In the genomic region with DNA sequence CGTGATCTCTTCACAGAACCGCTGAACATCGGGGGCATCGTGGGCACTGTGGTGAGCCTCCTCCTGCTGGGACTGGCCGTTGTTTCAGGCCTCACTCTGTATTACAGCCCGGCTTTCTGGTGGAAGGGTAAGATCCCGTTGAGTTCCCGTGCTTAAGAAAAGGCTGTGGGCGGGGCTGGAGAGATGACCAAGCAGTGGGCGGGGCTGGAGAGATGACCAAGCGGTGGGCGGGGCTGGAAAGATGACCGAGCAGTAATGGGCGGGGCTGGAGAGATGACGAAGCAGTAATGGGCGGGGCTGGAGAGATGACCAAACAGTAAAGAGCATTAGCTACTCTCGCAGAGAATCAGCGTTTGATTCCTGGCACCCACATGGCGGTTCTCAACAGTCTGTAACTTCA, we compare ENCODE assay signal across 8 mouse cellular contexts. TPM values are rescaled to one million over a fixed set of nuclear protein-coding genes. Genes with fewer than 3 reads are reported as not detected.
DNase-seq lines count a peak whose midpoint lies in the region; ATAC-seq and TF ChIP-seq lines count a peak whose summit lies in the region.

No protein-coding gene starts in this region.

- no peak for TF ChIP-seq EP300 in heart, adult 2 months (IDR thresholded peaks at IDR 0.05; ENCODE audit: insufficient read depth, low read depth, low read length)

- no peaks in the 10 kb centered on the region for H3K9me3 ChIP-seq in intestine, embryonic 16.5 days (ENCODE audit: control insufficient read depth, low read length)
- H3K9me3 ChIP-seq in liver, embryonic 11.5 days (ENCODE audit: control insufficient read depth, low read length), result no peaks in the 10 kb centered on the region
- no peaks in the 10 kb centered on the region for H3K9me3 ChIP-seq in midbrain, embryonic 16.5 days (replicated peaks; ENCODE audit: control insufficient read depth, low read length, poor library complexity, severe bottlenecking)

- H3K4me2 ChIP-seq in intestine, embryonic 16.5 days (ENCODE audit: low read depth, low read length), result no peak overlapping the region
- peak overlapping the region; percentile 41; the same call in 1 of the 2 replicates for H3K4me2 ChIP-seq in liver, embryonic 11.5 days
- H3K4me2 ChIP-seq in midbrain, embryonic 16.5 days (ENCODE audit: low read length), result peak overlapping the region; percentile 12

- intact Hi-C loops in heart, adult 2 months (cut with DNase I), result no loop called here
- intact Hi-C loops in gastrocnemius, adult 2 months (cut with DNase I), result no loop called here

- no peaks in the 10 kb centered on the region for H3K4me1 ChIP-seq in heart, adult 2 months (ENCODE audit: control insufficient read depth, insufficient read depth, low read length)
- H3K4me1 ChIP-seq in intestine, embryonic 16.5 days (ENCODE audit: control insufficient read depth, insufficient read depth, low read length), result no peaks in the 10 kb centered on the region
- no peaks in the 10 kb centered on the region for H3K4me1 ChIP-seq in liver, embryonic 11.5 days (replicated peaks; ENCODE audit: control insufficient read depth, insufficient read depth, low read length)
- H3K4me1 ChIP-seq in midbrain, embryonic 16.5 days (ENCODE audit: control insufficient read depth, insufficient read depth, low read length), result no peaks in the 10 kb centered on the region

- no peaks in the 10 kb centered on the region for H3K36me3 ChIP-seq in heart, adult 2 months (ENCODE audit: control insufficient read depth, insufficient read depth, low read length)
- H3K36me3 ChIP-seq in intestine, embryonic 16.5 days (ENCODE audit: control insufficient read depth, insufficient read depth, low read length), result 0 out of 2 replicates have a peak, but pooled peaks cover 7% of the 10 kb centered on the region
- H3K36me3 ChIP-seq in liver, embryonic 11.5 days (ENCODE audit: control insufficient read depth, insufficient read depth, low read length), result no peaks in the 10 kb centered on the region
- H3K36me3 ChIP-seq in midbrain, embryonic 16.5 days (ENCODE audit: control insufficient read depth, insufficient read depth, low read length), result no peaks in the 10 kb centered on the region

- no peak for TF ChIP-seq CTCF in heart, adult 2 months (IDR thresholded peaks at IDR 0.05)
- no peak for TF ChIP-seq CTCF in gastrocnemius, adult 2 months (IDR thresholded peaks at IDR 0.05)

- H3K4me3 ChIP-seq in heart, adult 2 months, result no peak overlapping the region
- H3K4me3 ChIP-seq in gastrocnemius, adult 2 months, result no peak overlapping the region
- H3K4me3 ChIP-seq in intestine, embryonic 16.5 days (ENCODE audit: low read length), result no peak overlapping the region
- no peak overlapping the region for H3K4me3 ChIP-seq in liver, embryonic 11.5 days (ENCODE audit: low read depth, low read length)
- H3K4me3 ChIP-seq in midbrain, embryonic 16.5 days (ENCODE audit: low read depth, low read length), result no peak overlapping the region

- ATAC-seq in intestine, embryonic 16.5 days, result peak; percentile 49
- peak; percentile 61; the same call in 1 of the 2 replicates for ATAC-seq in liver, embryonic 11.5 days (replicated peaks; ENCODE audit: low FRiP score)
- ATAC-seq in midbrain, embryonic 16.5 days, result no peak

- H3K79me2 ChIP-seq in heart, adult 2 months (replicated peaks; ENCODE audit: control insufficient read depth, insufficient read depth, low read length), result no peaks in the 10 kb centered on the region

- H3K9ac ChIP-seq in heart, adult 2 months (ENCODE audit: low read depth, low read length), result no peak overlapping the region
- no peak overlapping the region for H3K9ac ChIP-seq in intestine, embryonic 16.5 days (ENCODE audit: low read depth, low read length)
- H3K9ac ChIP-seq in liver, embryonic 11.5 days (ENCODE audit: low read depth, low read length), result no peak overlapping the region
- no peak overlapping the region for H3K9ac ChIP-seq in midbrain, embryonic 16.5 days (ENCODE audit: low read depth, low read length)

- DNase-seq in heart, adult 2 months, result peak; percentile 43 to 59
- DNase-seq in heart, adult 11 months, result no peak
- DNase-seq in cerebellum, postnatal 10 days, result peak; percentile 88
- peak; percentile 75 for DNase-seq in gastrocnemius, adult 2 months
- DNase-seq in liver, embryonic 11.5 days (ENCODE audit: low spot score), result peak; percentile 67
- peak; percentile 53 to 78 for DNase-seq in urinary bladder, postnatal 4 days (ENCODE audit: low spot score in 2 of 2)

- WGBS in heart, adult 2 months, result 51% methylated on average over 19 of the region's 19 CpGs
- WGBS in intestine, embryonic 16.5 days, result 34% methylated on average over 19 of the region's 19 CpGs
- WGBS in liver, embryonic 11.5 days, result 28% methylated on average over 19 of the region's 19 CpGs
- 18% methylated on average over 19 of the region's 19 CpGs for WGBS in midbrain, embryonic 16.5 days

- no peak for TF ChIP-seq POLR2A in heart, adult 2 months (IDR thresholded peaks at IDR 0.05; ENCODE audit: insufficient read depth, low read depth, low read length)

- H3K27me3 ChIP-seq in heart, adult 2 months (ENCODE audit: control insufficient read depth, insufficient read depth, low read length), result no peaks in the 10 kb centered on the region
- no peaks in the 10 kb centered on the region for H3K27me3 ChIP-seq in intestine, embryonic 16.5 days (replicated peaks; ENCODE audit: control insufficient read depth, insufficient read depth, low read length)
- H3K27me3 ChIP-seq in liver, embryonic 11.5 days (replicated peaks; ENCODE audit: control insufficient read depth, insufficient read depth, low read length), result no peaks in the 10 kb centered on the region
- H3K27me3 ChIP-seq in midbrain, embryonic 16.5 days (ENCODE audit: control insufficient read depth, insufficient read depth, low read depth, low read length), result no peaks in the 10 kb centered on the region

- no peak overlapping the region for H3K27ac ChIP-seq in heart, adult 2 months
- no peak overlapping the region for H3K27ac ChIP-seq in gastrocnemius, adult 2 months
- no peak overlapping the region for H3K27ac ChIP-seq in intestine, embryonic 16.5 days (ENCODE audit: low read length)
- no peak overlapping the region for H3K27ac ChIP-seq in liver, embryonic 11.5 days (ENCODE audit: low read depth, low read length)
- no peak overlapping the region for H3K27ac ChIP-seq in midbrain, embryonic 16.5 days (ENCODE audit: low read length)

RNA-seq across cellular contexts. Expression of a gene that starts 8.8 kb away (rescaled TPM):
- total RNA-seq in heart, adult 2 months (2021), result 100 to 1,000 TPM in 1 of 2 experiments, 10 to 100 TPM in 1; 91.4 to 101 TPM
- polyA plus RNA-seq in heart, adult 2 months (2012; rRNA removed), result 130 and 197 TPM in 2 replicates
- 10 to 100 TPM; 88.0 to 97.7 TPM for total RNA-seq in gastrocnemius, adult 2 months (2021)
- polyA plus RNA-seq in intestine, embryonic 16.5 days (2015; fragmentation: Nextera tagmentation; extraction: Ambion mirVana), result 43.9 and 63.3 TPM in 2 replicates
- polyA plus RNA-seq in liver, embryonic 11.5 days (2014; fragmentation: Nextera tagmentation; extraction: Ambion mirVana), result 36.3 and 45.8 TPM in 2 replicates
- 286 and 309 TPM in 2 replicates for polyA plus RNA-seq in midbrain, embryonic 16.5 days (2015; fragmentation: Nextera tagmentation; extraction: Ambion mirVana)

RNA-seq across cellular contexts. Expression of a gene that starts 29.4 kb away (rescaled TPM):
- total RNA-seq in heart, adult 2 months (2021), result 1 to 10 TPM; 7.0 to 8.9 TPM
- 7.4 and 8.8 TPM in 2 replicates for polyA plus RNA-seq in heart, adult 2 months (2012; rRNA removed)
- total RNA-seq in gastrocnemius, adult 2 months (2021), result 1 to 10 TPM; 5.2 to 5.3 TPM
- 15.4 and 18.6 TPM in 2 replicates for polyA plus RNA-seq in intestine, embryonic 16.5 days (2015; fragmentation: Nextera tagmentation; extraction: Ambion mirVana)
- polyA plus RNA-seq in liver, embryonic 11.5 days (2014; fragmentation: Nextera tagmentation; extraction: Ambion mirVana), result 1.4 and 2.2 TPM in 2 replicates
- polyA plus RNA-seq in midbrain, embryonic 16.5 days (2015; fragmentation: Nextera tagmentation; extraction: Ambion mirVana), result 1.1 and 1.8 TPM in 2 replicates

RNA-seq across cellular contexts. Expression of a gene that starts 40.6 kb away (rescaled TPM):
- 1 to 10 TPM; 1.7 to 4.3 TPM for total RNA-seq in heart, adult 2 months (2021)
- polyA plus RNA-seq in heart, adult 2 months (2012; rRNA removed), result 3.7 and 5.8 TPM in 2 replicates
- 1 to 10 TPM in 1 of 2 experiments, under 1 TPM in 1; 0.84 to 1.1 TPM for total RNA-seq in gastrocnemius, adult 2 months (2021)
- 99.9 and 101 TPM in 2 replicates for polyA plus RNA-seq in intestine, embryonic 16.5 days (2015; fragmentation: Nextera tagmentation; extraction: Ambion mirVana)
- 121 and 131 TPM in 2 replicates for polyA plus RNA-seq in liver, embryonic 11.5 days (2014; fragmentation: Nextera tagmentation; extraction: Ambion mirVana)
- 22.9 and 28.4 TPM in 2 replicates for polyA plus RNA-seq in midbrain, embryonic 16.5 days (2015; fragmentation: Nextera tagmentation; extraction: Ambion mirVana)
